Mouse (Mus musculus) brain, embryonic 14.5 days (tissue): ENCODE results near the gene 2610008E11Rik.

ENCODE experiments used
- CTCF ChIP-seq: fragments of 200-500 bp; IDR thresholded peaks from 2 replicates; pipeline ENCODE4 v1.5.1; 2012; ENCODE audit warnings: inconsistent platforms, mild to moderate bottlenecking, moderate library complexity, borderline replicate concordance; ENCODE audit not compliant: insufficient read depth, insufficient read length; ENCODE audit errors: extremely low read depth
- POLR2A ChIP-seq: fragments of 200-500 bp; IDR thresholded peaks from 2 replicates; pipeline ENCODE4 v1.6.1; 2012; ENCODE audit warnings: mild to moderate bottlenecking, inconsistent platforms, borderline replicate concordance; ENCODE audit not compliant: poor library complexity, insufficient read depth, insufficient read length, severe bottlenecking; ENCODE audit errors: extremely low read depth

DNA sequence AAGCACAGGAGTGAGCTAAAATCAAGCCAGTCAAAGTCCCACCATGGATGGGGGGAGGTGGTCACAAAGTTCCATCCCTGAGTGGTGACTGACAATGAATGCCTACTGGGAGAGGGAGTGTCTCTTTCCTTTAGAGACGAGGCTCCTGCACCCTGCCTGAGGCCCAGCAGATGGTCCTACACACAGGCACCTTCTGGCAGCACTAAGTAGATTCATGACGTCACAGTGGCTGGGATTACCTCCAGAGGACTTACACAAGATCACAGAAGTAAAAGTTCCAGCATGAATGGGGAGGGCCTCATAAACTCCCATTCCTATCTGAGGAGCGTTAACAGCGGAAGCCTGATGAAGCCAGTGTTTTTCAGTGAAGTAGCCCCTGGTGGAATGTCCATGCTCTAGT lies 8.4 kb downstream of the 2610008E11Rik start:
- TF ChIP-seq CTCF: no peak
- no peak for TF ChIP-seq POLR2A
